Mouse (Mus musculus): ENCODE results near the gene Lipe.
"Not testable (repeated sequence)": the region's sequence is repeated elsewhere in the genome, so short reads cannot be mapped to it uniquely, and the experiment has no call there.

Lipe gene

DNA sequence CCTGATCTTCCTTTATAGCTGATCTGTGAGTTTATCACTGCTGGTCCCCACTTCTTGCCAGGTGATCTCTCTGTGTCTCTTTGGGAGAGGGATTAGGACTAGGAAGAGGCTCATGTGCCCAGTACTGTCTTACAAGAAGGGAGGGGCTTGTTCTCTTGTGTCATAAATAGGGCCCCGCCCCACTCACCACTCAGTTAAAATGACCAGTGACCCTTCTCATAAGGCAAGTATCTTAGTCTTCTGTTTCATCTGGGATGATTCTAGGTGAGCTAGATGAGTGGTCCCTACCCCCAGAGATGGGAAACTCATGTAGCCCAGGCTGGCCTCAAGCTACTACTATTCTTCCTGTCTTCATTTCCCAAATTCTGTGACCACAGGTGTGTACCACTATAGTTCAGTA lies at the start of gene Lipe:
TSS of gene Lipe (minus strand) at position 101 of the 400 bp plus-strand sequence.
- no peak for DNase-seq

DNA sequence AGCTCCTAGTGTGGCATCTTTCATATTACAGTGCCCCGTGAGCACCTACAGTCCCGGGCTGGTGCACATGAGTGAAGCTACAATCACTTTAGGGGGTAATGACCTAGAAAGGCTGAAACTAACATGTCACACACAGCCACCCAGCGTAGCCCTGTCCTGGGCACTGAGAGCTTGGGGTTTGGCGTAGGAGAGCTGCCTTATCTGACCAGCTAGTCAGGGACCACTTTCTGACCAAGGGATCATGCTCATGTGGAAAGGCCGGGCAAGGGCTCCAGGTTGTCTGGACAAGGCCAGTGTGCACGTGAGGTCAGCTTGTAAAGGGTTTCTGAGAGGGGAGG lies 42.3 kb upstream of the Lipe start:
- DNase-seq, result no peak

DNA sequence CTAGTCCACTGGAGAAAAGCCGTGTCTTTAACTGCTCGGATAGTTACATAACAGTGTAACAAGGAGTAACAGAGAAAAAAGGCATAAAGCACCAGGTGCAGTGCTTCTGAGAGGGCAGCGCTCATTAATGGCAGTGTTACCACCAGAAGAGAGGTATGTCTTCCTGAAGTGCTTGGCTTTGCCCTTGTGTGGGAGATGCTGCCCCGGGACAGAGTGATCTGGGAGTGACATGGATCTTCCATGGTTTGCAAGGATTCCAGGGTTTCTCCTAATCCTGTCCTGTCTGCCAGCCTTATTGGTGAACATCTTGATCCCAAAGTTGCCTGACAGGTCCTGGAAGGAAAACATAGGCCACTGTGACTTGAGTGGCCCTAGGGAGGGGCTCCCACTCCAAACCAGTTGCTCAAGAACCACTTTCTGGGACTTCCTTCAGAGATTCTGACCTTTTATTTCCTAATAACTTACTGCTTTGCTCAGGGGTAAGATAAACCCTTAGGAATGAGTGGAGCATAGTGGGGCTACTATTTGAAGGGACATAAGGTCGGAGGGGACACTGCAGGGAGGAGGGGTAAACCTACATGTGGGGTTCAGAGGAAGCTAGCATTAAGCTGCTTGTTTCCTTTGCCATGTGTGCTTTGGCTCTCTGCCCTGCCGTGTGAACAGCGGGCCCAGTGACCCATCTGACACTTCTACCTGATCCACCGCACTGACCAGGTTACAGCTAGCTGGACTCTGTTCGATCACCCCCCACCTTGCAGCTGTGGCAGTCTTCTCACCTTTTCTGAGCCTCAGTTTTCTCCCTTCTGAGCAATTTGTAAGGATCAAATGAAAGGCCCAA lies 41.7 kb upstream of the Lipe start:
- no peak for DNase-seq

DNA sequence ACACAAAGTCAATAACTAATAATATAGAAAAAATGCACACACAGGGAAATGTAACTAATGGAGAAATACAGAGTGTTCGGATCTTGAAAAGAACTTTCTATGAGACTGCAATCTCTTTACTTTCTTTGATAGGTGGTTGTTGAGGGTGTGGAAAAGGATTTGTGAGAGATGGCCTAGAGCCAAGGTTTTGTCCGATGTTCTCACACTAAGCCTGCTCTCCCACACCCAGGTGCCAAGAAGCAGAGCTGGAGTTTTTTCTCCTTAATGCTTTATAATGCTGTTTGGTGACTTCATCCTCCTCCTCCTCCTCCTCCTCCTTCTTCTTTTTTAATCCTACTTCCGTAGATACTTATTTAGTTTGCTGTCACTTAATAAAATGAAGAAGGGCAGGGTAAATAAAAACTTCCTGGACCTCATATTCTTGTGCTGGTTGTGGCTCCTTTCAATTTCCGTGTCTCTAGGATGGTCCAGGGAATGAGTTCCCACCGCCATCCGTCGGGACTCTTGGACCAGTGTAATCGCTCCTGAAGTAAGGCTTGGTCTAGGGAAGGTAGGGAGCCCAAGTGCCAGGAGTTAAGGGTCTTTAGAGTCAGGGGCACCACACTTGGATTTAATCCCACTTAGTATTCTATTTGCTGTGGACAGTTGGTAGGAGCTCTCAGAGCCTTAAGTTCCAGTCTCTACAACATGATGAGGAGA lies 40.8 kb upstream of the Lipe start:
- no peak for DNase-seq

DNA sequence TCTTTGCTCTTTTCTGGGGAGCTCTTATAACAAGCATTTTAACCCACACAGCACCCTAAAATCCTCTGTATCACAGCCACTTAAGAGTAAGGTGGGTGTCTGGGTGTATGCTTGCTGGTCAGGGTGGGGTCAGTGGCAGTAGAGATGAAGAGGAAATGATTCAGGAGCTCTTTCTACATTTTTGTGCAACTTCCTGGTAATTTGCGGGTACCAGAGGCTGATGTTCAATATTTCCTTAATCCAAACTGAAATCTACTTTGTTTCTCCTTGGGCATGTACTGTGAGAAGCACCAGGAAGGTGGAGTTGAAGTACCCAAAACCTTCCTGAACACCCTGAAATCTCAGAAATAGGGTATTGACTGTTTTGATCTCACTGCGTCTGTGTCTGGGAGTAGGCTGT lies 38.2 kb upstream of the Lipe start:
- no peak for DNase-seq

DNA sequence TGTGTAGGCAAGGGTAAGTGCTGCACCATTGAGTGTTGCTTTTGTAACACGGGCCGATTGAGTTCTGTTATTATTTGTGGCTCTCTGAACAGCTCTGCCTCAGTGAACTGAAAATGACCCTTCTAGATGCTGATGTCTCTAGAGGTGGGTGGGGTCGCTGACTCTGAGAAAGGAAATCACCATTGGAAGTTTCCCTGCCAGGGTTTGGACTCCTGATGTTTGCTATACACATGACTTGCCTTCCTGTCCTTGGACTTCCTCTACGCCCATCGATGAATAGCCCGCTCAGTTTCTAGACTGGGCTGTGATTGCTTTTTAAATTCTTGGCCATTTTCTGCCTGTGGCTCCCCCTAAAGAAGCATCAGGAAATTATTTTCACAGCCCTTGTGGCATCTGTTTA lies 37.7 kb upstream of the Lipe start:
- no peak for DNase-seq

DNA sequence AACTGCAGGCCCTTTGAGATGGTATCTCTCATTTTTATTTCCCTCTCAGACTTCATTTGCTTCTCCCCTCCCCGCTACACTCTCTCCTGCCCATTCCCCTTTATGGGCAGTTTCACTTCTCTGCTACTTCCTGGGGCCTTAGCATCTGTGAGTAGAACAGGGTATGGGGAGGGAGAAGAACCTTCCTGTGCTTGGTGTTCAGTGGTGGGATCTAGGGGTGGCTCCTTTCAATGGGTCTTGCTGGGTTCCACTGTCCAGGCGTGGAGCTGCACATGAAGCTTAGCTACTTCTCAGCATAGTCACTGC lies 37.0 kb upstream of the Lipe start:
- DNase-seq, result no peak

DNA sequence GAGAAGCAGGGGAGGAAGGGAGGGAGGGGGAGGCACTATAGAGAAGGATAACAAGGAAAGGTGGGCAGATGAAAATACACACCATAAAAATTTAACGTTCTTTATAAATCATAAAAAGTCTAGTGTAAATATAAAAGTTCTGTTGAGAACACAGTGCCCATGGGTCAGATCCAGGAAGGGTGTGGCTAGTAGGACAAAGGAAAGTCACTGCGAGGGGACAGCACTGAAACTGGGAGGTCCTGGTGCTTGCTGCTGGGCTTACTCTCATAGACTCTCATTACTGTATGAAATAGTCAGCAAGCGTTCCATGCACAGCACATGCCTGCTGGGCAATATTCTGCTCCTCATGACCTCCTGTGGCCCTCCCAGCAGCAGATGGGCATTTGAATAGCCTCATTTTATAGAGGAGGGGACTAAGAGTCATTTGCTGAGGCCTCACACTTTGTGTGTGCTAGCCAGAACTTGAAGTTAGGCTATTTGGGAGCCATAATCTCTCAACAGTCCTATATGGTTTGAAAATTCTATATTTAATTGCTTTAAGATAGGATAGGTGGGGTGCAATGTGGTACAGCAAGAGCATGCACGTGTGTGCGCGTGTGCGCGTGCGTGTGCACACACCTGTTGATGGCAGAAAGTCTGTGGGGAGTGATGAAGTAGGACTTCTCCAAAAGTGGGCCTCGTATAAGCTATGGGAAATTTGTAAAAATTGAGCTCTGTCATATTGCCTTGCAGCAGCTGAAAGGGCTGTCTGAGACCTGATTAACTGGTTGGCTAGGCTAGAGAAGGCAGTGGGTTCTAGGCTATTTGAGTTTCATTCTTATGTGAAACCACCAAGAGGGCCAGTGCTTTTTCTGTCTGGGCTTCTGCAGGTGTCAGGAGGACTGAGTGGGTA lies 36.4 kb upstream of the Lipe start:
- DNase-seq, result no peak

DNA sequence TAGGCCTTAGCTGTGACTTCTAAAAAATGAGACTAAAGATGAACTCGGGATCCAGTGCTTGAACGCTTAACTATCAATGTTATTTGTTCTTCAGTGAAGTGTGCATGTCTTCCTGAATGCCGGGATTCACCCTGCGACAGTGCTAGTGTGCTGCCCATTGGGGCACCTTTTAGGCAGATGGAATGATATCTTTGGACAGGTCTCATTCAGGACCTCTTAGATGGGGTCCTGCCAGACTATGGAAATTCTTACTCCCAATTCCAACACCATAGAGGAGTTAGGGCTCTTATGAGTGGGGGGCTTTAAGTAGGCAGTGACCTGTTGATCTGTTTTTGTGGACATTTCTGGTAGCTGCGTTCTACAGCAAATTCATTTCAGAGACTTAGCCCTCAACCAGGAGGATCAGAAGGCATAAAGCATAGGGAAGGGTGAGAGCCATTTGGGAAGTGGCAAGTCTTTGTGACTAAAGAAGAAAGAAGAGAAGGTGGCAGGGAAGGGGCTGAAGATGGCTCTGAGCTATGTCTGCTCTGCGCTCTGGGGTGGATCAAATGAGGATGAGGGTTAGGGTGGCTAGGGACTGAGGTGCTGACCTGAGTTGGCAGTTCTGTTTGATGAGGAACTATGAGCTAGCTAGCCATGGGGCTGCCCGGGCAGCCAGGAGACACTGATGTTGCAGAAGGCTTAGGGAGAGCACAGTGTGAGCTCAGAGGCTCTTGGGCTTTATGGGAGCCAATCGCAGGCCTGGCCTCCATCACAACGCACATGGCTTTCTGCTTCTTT lies 35.5 kb upstream of the Lipe start:
- no peak for DNase-seq

DNA sequence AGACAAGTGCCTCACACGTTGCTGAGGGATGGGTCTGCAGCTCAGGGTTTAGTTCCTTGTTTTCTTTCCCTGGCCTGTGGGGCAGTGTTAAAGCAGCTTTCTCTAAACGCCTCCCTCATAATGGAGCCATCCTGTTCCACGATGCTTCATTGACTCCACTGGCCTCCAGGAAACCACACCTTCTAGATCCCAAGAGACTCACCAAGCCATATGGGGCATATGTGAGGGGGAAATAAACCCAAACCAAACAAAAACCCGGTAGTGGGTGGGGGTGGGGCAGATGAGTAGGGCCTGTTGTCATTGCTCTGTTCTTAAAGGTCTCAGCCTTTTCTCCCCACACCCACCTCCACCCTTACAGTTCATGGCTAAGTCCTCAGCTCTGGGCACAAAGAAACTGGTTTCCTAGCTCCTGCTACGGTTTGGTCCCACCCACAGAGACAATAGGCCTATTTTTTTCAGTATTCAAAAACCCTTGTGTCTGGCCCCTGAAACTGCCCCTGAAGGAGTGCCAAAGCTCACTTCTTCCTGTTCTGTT lies 34.6 kb upstream of the Lipe start:
- no peak for DNase-seq

DNA sequence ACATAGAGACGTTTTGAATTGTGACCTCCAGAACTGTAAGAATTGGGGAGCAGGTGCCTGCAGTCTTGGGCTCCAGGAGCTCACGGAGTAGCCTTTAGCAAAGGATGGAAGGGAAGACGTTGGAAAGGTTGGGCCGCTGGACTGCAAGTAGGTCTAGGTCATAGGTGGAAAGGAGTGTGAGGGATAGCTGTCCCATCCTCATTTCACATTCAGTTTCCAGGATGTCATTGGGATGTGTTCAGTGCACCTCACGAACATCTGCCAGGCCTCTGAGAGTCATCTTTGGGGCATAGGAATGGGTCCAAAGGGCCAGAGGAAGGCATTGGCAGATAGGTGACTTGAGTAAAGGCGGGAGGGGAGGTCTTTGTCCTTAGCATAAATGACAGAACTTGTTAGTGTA lies 33.9 kb upstream of the Lipe start:
- DNase-seq, result no peak

DNA sequence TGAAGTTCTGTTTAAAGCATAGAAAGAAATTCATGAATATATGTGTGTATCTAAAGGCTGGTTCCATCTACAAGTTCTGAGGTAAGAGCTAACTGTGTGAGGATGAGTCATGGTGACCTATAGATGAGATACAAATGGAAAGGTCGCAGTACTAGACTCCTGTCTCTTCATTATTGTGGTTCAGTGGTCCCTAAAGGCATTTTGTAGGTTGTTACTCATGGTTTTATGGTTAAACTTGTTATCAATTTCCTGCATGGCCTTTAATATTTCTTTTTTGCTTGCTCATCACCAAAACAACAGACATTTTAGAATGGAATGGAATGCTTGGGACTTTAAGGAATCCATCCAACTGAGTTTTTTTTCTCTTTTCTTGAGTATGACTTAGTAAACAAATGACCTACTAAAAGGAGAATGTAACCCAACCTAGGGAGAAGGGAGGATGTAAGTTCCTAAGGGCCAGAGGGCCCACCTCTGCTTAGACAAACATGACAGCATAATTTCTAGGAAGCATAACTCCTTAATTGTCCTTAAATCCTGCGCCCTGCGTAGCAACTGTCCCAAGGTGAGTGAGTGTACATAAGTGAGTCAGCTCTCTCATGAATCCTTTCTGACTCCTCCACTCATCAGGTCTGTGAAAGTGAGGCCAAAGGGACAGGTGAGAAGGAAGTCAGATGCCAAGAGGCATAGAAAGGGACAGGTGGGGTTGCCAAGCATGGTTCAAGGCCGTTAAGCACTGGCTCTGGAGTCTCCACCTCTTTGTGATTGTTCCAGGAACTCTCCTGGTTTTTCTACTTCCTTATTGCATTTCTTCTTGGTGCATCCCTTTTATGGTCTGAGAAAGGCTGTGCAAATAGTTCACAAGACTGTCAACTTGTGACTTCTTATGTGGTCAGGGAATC lies 31.6 kb upstream of the Lipe start:
- DNase-seq, result no peak

DNA sequence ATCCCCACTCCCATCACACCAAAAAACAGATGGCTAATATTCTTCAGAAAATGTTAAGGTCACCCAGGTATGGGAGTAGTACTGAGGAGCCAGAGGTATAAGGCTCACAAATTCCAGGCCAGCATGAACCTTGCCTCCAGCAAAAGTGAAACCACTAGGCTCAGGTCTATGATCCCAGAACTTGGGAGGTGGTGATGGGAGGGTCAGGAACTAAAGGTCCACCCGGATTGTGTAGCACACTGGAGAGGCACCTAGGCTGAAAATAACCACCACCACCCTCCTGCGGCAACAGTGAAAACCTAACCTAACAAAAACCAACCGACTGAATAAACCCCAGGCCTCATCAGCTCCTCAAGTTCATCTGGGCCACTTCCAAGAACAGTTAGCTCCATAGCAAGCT lies 29.8 kb upstream of the Lipe start:
- no peak for DNase-seq

DNA sequence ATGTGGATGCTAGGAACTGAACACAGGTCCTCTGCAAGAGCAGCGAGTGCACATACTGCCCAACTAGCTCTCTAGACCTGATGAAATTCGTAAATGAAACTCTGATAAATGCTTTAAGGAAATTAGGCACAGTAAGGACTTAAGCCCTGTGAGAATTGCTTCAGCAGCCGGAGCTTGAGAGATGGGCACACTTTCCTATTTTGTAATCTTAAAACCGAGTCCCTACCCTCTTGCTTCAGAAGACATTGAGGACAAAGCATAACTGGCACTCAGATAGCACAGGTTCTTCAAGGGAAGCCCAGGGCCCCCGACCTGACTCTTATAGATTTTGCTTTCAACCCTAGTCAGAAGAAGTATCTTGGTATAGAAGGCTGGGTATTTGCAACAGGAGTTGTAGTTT lies 28.6 kb upstream of the Lipe start:
- DNase-seq, result no peak

DNA sequence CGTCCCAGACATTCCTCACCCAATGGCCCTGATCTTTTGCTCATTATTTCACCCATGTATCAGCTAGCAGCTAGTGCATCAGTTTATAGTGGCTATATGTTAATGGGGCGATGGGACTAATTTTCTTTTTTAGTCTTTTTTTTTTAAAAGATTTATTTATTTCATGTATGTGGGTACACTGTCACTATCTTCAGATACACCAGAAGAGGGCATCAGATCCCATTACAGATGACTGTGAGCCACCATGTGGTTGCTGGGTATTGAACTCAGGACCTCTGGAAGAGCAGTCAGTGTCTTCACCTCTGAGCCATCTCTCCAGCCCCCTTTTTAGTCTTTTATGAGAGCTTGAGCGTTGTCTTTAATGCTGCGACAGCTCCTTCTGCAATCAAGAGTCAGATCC lies 27.9 kb upstream of the Lipe start:
- DNase-seq, result not testable (repeated sequence)

DNA sequence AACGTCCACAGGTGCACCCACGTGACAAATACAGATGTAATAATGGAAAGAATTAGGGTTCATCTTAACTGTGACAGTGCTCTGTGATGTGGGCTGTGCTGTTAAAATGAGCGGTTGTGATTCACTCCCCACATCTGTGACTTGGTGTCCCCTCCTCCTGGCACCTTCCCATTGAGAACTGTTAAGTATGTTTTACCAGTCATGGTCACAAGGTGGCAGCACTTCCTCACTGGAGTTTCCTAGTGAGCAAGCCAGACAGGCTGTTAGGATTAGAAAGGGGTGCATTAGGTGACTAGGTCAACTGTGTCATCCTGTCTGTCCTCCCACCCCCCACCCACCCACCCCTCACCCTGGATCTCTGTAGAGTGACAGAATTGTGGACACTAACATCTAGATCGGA lies 25.9 kb upstream of the Lipe start:
- DNase-seq, result peak; percentile 74 to 83

DNA sequence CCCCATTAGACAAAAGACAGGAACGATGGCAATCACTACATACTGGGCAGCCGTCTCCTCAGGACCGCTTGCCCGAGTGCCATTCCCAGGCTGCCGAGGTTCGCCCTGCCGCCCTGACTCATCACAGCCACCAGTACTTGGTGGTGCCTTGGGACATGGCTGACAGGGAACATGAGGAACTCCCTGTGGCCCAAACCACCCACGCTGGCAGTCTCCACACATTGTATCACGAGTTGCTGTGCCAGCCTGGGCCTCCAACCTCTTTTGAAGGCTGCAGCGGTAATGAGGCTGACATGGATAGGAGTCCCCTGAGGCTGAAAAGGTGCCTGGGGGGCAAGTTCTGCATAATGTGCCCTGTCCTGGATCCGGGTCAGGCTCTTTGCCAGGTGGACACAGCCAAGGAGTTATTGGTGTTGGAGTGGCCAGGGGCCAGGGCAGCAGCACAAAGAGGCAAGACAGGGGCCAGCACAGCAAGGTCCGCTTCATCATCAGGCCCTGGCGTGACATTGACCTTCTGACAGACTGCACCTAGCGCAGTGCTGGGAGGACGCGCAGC lies 23.9 kb upstream of the Lipe start:
- peak; percentile 17 to 19 for DNase-seq

DNA sequence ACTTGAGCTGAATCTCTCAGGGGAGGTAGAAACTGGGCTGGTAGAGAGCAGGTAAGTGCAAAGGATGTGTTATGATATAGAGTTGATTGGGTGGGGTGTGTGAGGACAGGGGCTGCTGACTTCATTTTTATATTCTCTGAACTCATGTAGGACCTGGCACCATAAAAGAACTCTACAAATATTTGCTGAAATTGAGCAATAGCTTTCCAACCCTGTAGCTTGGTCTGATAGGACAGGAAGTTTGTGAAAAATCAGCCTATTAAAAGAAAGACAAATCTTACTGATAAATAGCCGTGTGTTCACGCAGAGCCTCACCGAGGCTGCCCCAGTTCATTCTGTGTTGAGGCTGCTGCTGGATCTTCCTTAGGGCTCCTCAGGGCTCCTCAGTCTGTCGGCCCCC lies 21.4 kb upstream of the Lipe start:
- DNase-seq, result no peak

DNA sequence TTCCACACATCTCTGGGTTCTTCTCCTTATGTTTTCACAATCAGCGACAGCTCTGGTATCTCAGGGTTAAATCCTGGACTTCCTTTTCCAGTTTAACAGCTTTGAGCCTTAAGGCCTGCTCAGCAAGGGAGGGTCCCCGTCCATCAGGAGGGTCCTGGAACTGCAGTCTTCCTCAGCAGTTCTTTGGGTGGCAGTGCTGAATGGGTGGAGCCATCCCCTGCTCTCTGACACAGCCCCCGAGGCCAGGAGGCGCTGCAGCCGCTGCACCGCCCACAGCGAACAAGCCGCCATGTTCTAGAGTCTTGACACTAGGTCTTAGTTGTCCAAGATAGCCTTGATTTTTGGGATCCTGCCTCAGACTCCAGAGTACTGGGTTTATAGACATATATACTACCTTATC lies 21.0 kb upstream of the Lipe start:
- DNase-seq, result no peak

DNA sequence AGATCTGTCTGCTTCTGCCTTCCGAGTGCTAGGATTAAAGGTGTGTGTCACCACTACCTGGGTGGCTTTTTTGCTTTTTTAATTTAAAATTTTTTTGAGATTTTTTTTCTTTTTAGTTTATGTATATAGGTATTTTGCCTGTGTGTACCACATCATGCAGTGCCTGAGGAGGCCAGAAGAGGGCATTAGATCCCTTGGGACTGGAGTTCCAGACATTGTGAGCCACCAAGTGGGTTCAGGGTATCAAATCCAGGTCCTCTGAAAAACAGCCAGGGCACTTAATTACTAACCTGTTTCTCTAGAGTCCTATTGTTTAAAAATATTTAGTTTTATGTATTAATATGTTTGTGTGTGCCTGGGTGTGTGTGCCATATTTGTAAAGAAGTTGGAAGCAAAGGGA lies 19.1 kb upstream of the Lipe start:
- DNase-seq, result peak in 1 of 2 experiments; percentile 37

DNA sequence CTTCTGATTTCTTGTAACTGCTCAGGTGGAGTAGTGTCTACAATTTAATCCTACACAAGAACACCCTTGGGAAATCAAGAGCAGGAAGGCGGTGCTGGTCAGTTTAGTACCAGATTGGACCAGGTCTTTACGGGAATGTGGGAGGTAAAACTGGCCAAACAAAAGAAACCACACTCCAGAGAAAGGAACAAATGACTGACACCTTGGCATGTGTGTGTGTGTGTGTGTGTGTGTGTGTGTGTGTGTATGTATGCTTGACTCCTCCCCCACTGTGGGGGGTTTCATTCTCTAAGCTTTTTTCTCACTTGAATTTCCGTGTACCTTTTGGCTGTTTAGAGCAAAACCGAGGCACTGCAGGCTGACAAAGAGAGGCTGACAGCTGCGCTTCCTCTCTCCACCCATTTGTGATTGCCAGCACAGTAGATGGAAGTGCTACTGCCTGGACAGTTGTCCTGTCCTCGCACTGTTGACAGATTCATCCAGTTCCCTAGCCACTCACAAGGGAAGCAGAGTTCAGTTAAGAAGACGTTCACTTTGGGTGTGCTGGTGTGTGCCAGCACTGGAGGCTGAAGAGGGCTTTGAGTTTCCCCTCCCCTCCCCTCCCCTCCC lies 14.4 kb upstream of the Lipe start, which contains the start of gene Cxcl17:
TSS of gene Cxcl17 (minus strand) at position 54 of the 609 bp plus-strand sequence.
- DNase-seq, result no peak

Measured in cerebellum, adult 18-20 months (tissue).